Mouse (Mus musculus): ENCODE results near the gene Ext2.

Gene Ext2

DNA sequence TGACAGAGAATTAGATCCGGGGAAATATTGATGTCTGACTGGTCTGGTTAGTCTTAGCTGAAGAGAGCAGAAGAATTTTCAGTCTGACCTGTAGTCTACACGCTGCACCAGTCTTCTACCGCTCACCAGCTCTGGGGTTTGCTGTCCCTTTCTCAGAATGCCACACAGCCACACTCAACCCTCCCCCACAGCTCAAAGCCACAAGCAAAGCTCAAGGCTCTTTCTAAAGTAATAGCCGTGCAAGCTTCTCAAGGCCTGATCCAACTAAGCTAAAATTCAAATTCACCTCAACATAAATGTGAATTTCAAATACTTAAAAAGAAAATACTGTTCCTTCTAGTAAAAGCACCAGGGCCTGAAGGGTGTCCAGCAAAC lies 45.3 kb downstream of the Ext2 start:
- no peak for DNase-seq (ENCODE audit: low spot score in 2 of 2)

DNA sequence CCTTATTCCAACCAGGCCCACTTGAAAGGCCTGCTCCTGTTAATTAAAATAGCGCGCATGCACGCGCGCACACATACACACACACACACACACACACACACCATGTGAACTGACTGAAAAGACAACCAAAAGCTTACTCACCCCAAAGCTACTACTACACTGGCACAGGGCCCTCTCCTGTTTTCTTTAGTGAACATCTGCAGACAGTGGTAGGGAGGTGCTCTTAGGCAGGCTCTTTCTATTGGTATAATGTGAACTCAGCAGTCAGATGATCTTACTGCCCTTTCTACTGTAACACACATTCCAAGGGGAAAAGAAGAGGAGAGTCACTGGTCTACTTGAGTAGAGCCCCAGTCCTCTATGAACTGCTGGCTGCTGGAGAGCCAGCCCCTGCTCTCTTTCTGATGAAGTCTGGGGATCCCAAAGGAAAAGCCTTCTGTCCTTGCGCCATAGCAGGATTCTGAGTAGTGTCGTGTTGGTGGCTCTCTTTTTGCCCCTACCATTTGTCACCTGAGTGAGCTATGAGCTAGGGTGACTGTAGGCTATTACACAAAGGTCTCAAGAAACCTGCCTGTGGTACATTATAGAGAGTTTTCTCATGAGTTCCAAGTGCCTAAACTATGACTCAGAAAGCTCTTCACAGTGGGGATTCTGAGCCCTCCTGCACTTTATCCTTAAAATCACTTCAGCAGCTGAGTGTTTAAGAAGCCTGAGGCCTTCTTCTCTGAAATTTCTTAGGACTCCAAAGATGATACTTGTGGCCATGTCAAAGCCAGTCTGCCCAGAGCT lies 45.9 kb downstream of the Ext2 start:
- no peak for DNase-seq (ENCODE audit: low spot score in 2 of 2)

DNA sequence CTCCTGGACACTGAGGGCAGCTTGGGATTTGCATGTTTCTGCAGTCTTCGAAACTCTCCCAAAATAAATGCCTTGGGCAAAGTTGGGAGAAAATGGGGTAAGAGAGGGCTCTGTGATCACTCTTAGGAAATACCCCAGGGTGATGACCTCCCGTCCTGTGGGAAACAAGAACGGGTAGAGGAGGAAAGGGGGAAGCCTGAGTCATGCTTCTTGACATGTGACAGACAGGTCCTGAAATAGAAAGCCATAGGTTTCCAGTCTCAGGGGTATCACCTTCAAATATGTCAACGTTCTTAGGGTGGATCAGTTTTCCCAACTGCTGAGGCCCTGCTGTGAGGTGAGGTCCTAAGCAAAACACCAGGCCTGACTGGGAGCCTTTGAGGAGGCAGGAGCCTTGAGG lies 46.9 kb downstream of the Ext2 start:
- no peak for DNase-seq (ENCODE audit: low spot score in 2 of 2)

DNA sequence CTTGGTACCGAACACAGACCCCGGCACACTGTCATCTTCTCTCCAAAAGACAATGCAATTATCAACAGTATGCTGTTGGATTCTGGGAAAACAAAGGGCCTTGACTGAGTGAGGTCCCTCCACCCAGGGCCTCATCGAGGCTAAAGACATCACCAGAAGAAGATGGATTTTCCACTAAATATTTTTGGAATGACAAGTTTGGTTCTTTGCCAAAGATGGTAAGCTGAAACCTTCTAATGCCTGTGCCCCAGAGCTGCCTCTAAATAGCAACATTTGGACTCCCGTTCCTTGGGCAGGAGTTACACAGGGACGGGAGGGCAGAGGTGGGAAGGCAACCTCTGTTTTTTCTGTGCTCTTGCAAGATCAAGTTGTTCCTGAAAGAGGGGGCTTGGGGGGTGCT lies 47.4 kb downstream of the Ext2 start:
- DNase-seq (ENCODE audit: low spot score in 2 of 2), result no peak

DNA sequence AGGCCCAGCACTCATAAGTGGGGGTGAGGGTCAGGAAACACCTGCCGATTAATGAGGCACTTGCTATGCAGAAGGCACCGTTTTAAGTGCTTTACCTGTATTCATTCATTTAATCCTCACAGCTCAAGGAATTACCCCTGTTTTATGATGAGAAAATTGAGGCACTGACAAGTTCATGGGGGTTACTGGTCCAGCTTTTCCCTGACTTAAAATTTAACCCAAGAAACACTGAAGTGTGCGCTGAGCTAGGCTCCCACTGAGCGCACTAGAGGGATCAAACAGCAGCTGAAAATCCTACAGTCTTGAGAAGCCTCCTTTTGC lies 49.6 kb downstream of the Ext2 start:
- no peak for DNase-seq (ENCODE audit: low spot score in 2 of 2)

DNA sequence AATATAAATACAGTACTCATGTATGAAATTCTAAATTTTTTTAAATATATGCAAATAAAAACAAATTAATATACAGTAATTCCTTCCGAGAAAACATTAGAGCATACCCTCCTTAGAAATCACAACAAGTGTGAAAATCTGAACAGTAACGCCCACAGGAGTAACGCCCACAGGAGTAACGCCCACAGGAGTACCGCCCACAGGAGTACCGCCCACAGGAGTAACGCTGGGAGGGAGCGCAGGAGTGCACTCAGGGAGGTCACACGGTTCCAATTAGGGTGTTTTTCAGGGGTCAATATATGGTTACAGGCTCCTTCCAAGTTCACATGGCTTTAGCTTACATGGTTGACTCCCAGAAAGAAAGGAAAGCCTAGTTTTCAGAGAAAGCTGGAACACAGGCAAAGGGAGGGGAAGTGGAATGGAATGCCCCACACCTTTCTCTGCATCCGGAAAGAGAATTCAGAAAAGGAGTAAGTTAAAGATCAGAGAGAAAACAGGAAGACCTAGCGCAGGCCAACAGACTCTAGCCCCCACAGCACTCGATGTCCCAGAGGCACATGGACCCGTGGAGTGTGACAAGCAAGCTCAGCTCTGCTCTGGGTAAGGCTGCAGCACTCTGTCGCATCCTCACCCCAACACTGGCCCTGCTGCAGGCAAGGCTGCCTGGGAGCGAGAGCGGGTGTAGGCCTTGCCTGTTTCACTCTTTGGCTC lies 50.2 kb downstream of the Ext2 start:
- no peak for DNase-seq (ENCODE audit: low spot score in 2 of 2)

DNA sequence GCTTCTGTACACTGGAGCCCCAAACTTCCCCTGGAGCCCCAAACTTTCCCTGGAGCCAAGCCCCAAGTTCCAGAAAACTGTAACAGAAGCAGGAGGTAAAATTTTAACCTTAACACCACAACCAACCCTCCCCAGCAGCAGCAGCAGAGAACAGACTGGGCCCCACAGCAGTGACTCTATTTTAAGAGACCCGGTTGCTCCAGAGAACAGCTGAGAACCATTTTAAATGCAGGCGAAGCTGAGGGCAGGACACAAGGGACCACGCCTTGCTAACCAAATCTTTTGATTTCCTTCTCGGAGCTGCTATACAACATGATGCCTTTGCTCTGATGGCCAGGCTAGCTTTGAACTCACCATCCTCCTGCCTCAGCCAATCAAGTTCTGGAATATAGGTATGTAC lies 51.5 kb downstream of the Ext2 start:
- no peak for DNase-seq (ENCODE audit: low spot score in 2 of 2)

DNA sequence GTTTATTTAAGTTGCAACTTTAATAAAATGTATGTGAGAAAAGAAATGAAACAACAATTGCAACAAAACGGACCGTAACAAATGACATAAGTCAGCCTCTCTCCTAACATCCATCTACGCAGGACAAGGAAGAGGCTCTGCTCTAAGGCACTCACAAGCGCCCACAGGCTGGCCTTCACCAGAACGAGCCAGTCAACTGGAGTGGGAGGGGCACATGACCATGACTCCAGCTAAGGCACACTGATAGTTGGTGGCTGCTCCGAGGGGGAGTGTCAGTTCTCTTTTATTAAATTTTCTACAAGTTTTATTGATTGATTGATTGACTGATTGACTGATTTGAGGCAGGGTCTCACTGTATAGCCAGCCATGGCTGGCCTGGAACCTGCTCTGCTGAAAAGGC lies 52.5 kb downstream of the Ext2 start:
- no peak for DNase-seq (ENCODE audit: low spot score in 2 of 2)

DNA sequence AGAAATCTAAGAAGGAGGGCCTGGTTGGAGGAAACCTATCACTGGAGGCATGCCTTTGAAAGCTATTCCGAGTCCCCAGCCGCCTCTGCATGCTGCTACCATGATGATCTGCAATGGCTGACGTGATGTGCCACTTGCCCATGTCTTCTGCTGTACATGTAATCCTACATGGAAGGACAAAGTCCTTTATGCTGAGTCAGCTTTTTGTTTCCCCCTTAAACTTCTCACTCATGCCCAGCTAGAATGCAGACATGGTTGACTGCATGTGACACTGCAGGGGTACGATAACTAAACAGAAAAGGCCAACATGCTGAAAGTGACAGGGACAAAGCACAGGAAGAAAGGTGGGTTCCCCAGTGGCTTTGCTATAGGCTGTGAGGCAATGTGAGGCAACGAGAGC lies 56.6 kb downstream of the Ext2 start:
- no peak for DNase-seq (ENCODE audit: low spot score in 2 of 2)

DNA sequence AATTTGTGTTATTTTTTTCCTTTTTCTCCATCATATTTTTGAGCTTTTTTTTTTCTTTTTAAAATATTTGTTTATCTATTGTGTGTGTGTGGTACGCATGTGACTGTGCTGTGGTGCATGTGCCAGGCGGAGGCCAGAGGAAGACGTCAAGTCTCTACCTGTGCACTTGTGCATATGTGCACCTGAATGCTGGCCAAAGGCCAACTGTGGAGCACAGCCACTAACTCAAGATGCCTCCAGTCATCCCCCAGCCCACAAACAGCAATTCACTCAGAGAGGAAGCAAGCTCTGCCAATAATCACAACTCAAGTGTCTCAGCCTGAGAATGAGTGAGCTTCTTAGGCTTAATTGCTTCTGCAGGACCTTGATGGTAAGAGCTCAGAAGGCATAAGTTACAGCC lies 58.2 kb downstream of the Ext2 start:
- no peak for DNase-seq (ENCODE audit: low spot score in 2 of 2)

DNA sequence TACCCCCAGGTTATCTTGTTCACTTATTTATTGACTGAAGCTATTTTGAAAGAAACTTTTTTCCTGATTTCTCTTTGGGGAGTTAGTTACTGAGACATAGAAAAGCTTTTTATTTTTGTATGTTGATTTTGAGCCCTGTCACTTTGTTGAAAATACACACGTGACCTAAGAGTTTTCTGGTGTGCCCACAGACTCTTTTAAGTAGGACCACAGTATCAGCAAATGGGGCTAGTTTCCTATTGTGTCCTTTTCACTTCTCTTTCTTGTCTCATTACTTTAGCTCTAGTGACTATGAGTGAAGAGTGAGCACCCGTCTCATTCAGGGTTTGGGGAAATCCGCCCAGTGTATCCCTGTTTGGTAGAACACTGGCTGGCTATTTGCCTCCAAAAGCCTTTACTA lies 62.0 kb downstream of the Ext2 start:
- no peak for DNase-seq (ENCODE audit: low spot score in 2 of 2)

DNA sequence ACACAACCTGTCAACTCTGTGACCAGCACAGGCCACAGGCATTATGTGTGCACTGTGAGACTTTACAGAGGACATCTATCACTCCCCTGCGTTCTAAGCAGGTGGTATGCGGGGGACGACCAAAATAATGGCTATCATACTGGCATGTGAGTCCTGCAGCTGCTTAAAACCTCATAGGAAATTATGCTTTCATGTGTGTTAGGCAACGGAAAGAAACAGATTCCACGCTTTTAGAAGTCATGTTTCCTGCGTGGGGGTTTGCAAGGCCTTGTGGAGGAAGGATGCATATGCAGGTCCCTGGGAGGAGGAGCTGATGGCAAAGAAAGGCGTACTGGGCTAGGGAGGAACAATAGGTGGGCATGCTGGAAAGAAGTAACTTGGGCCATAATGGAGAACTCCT lies 63.2 kb downstream of the Ext2 start:
- no peak for DNase-seq (ENCODE audit: low spot score in 2 of 2)

DNA sequence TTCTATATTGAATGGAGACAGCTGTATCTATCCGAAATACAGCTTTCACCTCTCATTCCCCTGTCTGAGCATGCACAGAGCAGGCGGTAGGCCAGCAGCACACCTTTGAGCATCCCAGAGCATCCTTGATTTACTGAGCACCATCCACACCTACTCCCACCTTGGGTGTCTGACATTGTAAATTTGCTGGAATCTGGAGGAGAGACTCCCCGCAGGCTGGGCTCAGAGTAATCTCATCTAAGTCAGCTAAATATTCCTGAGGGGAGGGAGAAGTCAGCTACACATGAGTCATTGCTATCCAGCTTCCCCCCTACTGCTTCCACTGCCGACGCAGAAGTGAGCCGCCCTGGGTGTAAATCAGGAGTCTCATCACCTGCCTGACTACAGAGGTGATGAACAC lies 64.1 kb downstream of the Ext2 start:
- no peak for DNase-seq (ENCODE audit: low spot score in 2 of 2)

DNA sequence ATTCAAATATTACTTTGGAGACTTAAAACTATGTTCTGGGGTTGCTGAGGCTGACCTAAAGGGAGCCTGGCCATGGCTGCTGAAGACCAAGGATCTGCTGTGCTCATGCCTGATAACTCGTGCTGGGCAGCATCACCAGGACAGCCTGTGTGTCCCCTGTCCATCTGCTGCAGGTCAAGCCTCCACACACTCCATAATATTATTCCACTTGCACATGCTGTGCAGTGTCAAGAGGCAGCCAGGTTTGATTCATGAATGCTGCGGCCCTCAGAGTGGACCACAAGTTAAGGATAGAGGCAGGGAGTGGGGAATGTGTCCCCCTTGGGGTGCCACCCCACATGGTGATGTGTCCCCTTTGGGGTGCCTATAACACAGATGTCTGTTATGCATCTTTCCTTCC lies 68.0 kb downstream of the Ext2 start:
- DNase-seq (ENCODE audit: low spot score in 2 of 2), result no peak

DNA sequence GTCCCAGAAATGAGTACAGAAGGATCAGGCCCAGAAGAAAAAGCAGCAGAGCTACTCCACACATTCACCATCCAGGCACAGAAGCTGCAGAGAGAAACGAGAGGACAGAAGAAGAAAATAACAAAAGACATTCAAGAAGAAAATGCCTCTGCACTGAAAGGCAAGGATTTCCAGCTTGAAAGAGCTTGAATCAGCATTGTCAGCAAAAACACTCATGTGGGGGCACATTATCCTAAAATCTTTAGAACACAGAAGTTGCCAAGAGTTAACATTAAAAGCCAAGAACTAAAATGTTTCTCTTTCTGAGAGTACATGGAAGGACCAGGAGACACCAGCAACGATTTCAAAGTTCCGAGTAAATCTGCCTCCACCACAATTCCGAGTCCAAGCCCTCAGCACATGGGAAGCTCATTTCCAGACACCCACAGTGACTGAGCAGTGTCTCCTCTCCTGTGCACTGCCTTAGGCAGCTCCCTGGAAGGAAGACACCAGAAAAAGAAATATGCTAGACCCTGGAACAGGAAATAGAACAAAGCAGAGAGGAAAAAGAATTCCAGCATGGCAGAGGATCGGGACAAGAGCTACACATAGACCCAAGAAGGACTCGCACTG lies 69.1 kb downstream of the Ext2 start:
- no peak for DNase-seq (ENCODE audit: low spot score in 2 of 2)

DNA sequence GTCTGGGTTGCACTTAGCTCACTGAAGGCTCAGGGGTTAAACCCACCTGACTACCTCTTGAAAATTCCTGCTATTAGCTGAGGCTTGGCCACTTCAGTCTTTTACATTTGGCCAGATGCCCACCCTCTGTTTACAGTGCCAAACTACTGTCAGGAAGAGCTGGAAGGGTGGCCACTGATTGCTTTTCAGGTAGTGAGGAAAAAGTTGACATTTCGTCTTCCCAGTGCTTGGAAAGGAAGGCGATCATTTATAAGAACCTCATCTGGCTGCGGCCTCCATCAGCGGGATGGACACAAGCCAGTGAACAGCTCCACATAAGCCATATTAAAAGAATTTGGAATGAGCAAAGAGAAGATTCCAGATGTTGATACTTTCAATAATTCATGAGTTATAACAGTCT lies 72.7 kb downstream of the Ext2 start:
- DNase-seq (ENCODE audit: low spot score in 2 of 2), result no peak

DNA sequence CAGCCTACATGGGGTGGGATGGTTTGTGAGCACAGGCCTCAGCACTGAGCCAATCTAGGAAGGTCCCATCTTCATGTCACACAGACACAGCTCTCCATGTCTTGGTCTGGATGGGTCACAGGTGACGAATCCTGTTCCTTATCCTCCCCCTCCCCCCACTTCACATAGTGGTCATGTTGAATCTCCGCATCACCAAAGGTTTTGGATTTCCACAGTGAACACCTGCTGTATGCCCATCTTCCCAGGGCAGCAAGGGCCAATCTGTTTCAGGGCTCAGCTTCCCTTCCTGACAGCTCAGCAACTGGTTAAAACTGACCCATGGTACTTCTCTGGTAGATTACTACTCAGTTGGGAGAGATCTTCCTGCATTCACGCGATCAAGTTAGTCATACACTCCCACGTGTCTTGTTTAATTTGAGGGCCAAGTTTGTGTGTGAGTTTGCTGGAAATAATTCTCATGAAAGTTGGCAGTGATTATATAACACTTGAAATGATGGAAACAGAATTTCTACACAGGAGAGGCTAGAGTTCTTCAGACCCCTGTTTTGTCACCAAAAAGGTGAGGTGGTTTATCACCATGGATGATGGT lies 74.7 kb downstream of the Ext2 start:
- no peak for DNase-seq (ENCODE audit: low spot score in 2 of 2)

DNA sequence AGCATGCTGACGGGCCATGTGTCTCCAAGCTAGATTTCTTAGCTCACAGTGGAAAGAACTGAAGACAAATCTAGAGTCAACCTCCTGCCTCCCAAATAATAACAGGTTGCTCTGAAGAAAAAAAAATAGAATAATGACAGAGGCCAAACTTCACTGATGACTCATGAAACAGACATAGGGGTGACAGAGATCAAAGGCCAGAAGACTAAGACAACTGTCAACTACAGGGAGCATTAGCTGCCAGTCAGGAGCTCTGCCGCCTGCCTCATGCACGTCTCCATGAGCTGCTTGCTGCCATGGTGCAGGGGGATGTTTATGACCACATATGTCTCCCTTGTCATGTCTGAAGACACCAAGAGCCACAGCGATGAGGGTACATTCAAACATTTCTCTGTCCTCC lies 75.7 kb downstream of the Ext2 start:
- no peak for DNase-seq (ENCODE audit: low spot score in 2 of 2)

DNA sequence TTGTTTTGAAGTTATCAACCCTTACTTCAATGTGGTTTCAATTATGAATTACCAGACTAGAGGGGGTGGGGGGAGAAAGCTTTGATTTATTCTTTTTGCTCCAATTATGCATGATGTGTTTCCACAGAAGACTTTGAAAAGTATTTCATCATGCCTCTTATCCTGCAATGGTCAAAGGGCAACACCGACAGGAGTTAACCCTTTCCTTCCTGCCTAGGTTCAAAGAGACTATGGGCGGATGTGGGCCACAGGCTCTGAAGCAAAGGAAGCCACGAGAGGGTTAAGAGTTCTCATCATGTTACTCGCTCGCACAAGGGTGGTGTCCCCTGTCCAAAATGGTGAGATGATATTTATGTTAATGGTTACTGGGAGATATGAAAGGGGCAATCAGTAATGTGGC lies 76.2 kb downstream of the Ext2 start:
- DNase-seq (ENCODE audit: low spot score in 2 of 2), result no peak

DNA sequence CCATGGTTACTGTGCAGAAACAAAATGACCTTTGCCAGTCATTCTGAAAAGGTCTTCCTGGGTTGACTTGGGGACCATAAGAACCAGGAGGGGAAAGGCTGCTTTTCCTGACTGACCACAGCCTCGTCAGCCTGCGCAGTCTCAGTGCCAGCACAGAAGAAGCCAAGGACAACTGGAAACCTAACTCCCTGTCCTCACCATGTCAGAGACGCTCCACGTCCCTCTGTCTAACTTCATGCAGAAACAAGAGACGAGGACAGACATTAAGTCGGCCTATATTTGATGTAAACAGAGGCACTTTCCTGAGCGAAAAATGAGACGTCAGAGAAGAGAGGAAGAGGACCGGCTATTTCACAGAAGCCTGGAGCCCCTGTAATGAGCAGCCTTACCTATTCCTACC lies 76.6 kb downstream of the Ext2 start:
- no peak for DNase-seq (ENCODE audit: low spot score in 2 of 2)

DNA sequence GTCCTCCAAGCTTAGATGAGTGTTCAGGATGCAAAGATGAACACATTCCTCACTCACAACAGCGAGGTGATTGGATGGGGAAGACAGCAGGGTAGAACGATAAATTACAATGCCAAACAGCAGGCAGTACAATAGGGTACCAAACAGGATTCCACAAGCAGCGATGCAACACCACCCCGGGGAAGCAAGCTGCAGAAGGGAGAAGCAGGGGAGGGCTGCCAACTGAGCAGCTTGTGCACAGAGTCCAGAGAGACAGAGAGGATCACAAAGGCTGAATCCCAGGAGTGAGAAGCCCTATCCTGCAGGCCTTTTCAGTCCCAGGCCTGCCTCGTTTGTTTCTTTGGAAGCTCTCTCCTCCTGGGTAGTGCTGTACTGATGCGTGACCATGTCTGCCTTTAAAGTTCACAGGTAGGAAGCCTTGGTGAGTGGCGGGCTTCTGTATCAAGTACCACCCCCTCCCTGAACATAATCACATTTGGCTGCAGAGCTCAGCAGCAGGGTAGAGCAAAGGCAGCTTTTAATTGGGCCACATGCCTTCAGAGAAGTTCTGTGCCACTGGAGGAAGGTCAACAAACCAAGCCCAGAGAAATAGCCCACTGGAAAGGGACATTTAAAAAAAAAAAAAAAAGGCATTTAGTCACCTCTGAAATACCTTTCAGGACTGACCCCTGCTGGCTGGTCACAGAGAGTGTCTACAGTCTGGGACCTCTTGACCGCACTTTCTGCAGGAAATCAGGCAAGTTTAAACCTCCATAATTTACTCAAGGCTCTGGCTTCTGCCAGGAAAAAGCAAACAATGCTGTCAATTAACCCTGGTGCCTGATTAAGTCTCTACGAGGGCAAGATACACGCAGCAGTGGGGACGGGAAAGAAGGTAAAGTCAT lies 77.8 kb downstream of the Ext2 start:
- DNase-seq (ENCODE audit: low spot score in 2 of 2), result peak; percentile 54 to 62

DNA sequence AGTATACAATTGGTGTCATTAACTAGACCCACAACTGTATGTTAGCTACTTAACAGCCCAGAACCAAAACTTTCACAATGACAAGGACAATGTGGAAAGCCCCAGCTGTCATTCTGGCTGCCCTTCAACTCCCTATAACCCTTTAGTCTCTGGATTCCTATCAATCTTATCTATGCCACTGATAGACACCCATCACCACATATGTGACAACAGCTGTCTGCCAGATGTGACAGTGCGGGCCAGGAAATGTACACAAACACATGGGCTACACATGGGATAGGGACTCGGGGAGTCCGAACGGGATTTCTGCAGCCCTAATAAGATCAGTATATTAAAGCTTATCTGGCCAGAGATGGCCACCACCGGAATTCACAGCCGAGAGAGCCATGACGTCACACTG lies 80.7 kb downstream of the Ext2 start:
- no peak for DNase-seq (ENCODE audit: low spot score in 2 of 2)

Measured in right cerebral cortex, postnatal 10 days (tissue).